Comparison of ENCODE assay signal across 11 mouse cellular contexts in the genomic region with DNA sequence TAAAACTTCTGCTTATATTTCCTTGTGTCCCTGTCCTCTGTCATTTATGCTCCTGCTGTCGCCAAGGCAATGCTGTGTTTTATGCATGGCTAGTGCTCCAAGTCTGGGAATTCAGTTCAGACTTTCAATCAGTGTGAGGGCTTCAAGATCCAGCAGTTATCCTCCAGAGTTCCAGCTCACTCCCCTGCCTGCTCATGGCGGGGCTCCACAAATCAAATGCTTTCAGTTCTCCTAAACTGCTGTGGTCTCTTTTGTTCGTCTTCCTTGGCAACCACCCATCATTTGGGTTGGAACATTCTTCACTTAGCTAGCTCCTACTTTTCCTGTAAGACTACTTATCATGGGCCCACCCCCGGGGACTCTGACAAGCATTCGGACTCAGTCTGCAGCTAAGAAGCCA.
A peak's percentile ranks its signal among the peaks of the same experiment; 100 is the strongest.
DNase-seq lines count a peak whose midpoint lies in the region; ATAC-seq and TF ChIP-seq lines count a peak whose summit lies in the region.
"Had no signal": no experiment of that assay in that cellular context is flagged by ENCODE, and none has a peak within 500 bp of the region (broad histone marks: within the 10 kb centered on the region; RNA-seq: fewer than 3 reads in every experiment).

No protein-coding gene starts in this region.

- H3K27me3 ChIP-seq in stomach, embryonic 16.5 days (ENCODE audit: control insufficient read depth, insufficient read depth, low read length) = no peaks in the 10 kb centered on the region
- no peaks in the 10 kb centered on the region for H3K27me3 ChIP-seq in stomach, postnatal 0 days (ENCODE audit: control insufficient read depth, insufficient read depth, low read length)
- H3K27me3 ChIP-seq: midbrain, embryonic 12.5 days had no signal

- no peak for TF ChIP-seq EP300 in stomach, postnatal 0 days (optimal IDR thresholded peaks at IDR 0.05)

- no peaks in the 10 kb centered on the region for H3K36me3 ChIP-seq in stomach, embryonic 16.5 days (ENCODE audit: control insufficient read depth, insufficient read depth, low read length)
- no peaks in the 10 kb centered on the region for H3K36me3 ChIP-seq in stomach, postnatal 0 days (ENCODE audit: control insufficient read depth, insufficient read depth, low read length)
- H3K36me3 ChIP-seq: midbrain, embryonic 12.5 days had no signal

- 45% methylated on average over 5 of the region's 5 CpGs for WGBS in stomach, embryonic 16.5 days
- 29% methylated on average over 5 of the region's 5 CpGs for WGBS in stomach, postnatal 0 days

- H3K9ac ChIP-seq in stomach, embryonic 16.5 days (ENCODE audit: low read length) = no peak overlapping the region
- H3K9ac ChIP-seq in stomach, postnatal 0 days (ENCODE audit: low read length) = no peak overlapping the region
- H3K9ac ChIP-seq: midbrain, embryonic 12.5 days had no signal

- H3K4me2 ChIP-seq in stomach, embryonic 16.5 days (ENCODE audit: low read depth, low read length) = no peak overlapping the region
- H3K4me2 ChIP-seq in stomach, postnatal 0 days (replicated peaks; ENCODE audit: low read depth) = no peak overlapping the region
- H3K4me2 ChIP-seq: midbrain, embryonic 12.5 days had no signal

- no peak for TF ChIP-seq CTCF in stomach, postnatal 0 days (IDR thresholded peaks at IDR 0.05; ENCODE audit: low read depth)

- no peak overlapping the region for H3K4me3 ChIP-seq in stomach, embryonic 16.5 days (replicated peaks; ENCODE audit: low read length)
- no peak overlapping the region for H3K4me3 ChIP-seq in stomach, postnatal 0 days (ENCODE audit: low read depth, low read length)
- H3K4me3 ChIP-seq: midbrain, embryonic 12.5 days had no signal

- no peaks in the 10 kb centered on the region for H3K9me3 ChIP-seq in stomach, embryonic 16.5 days (replicated peaks; ENCODE audit: control insufficient read depth, low read length)
- H3K9me3 ChIP-seq in stomach, postnatal 0 days (ENCODE audit: control insufficient read depth, low read length) = no peaks in the 10 kb centered on the region
- H3K9me3 ChIP-seq: midbrain, embryonic 12.5 days had no signal

- H3K4me1 ChIP-seq in stomach, embryonic 16.5 days (ENCODE audit: control insufficient read depth, insufficient read depth, low read length) = 0 out of 2 replicates have a peak, but pooled peaks cover 2% of the 10 kb centered on the region
- H3K4me1 ChIP-seq in stomach, postnatal 0 days (replicated peaks; ENCODE audit: control insufficient read depth, insufficient read depth) = no peaks in the 10 kb centered on the region
- H3K4me1 ChIP-seq: midbrain, embryonic 12.5 days had no signal

- no peak for DNase-seq in cerebellum, adult 8-10 months
- DNase-seq in kidney, postnatal 10 days = peak; percentile 26
- no peak for DNase-seq in kidney, adult 18-20 months
- DNase-seq in stomach, postnatal 0 days (ENCODE audit: low spot score) = no peak
- no peak for DNase-seq in ovary, postnatal 36 days (ENCODE audit: low spot score)
- DNase-seq in ovary, postnatal 10 days (ENCODE audit: low spot score) = no peak
- DNase-seq: lung, adult 2 months; thymus, adult 2 months had no signal

- 0 out of 2 replicates have a peak overlapping the region, but pooled peaks have one; percentile 44 for H3K27ac ChIP-seq in stomach, embryonic 16.5 days (ENCODE audit: low read length)
- H3K27ac ChIP-seq in stomach, postnatal 0 days (replicated peaks) = no peak overlapping the region
- H3K27ac ChIP-seq: midbrain, embryonic 12.5 days had no signal

- ATAC-seq in cerebellum, adult (ENCODE audit: insufficient number of reproducible peaks, low FRiP score, low TSS enrichment) = peak; percentile 45; the same call in 1 of the 2 replicates
- no peak for ATAC-seq in stomach, embryonic 16.5 days (ENCODE audit: insufficient read depth, low FRiP score)
- ATAC-seq in stomach, postnatal 0 days (ENCODE audit: low FRiP score, low TSS enrichment) = no peak
